Mouse (Mus musculus): ENCODE results near the gene Trim46.
"Not testable (repeated sequence)": the region's sequence is repeated elsewhere in the genome, so short reads cannot be mapped to it uniquely, and the experiment has no call there.

The Trim46 gene

GRCm38 (mm10) chr3:89231772-89232275 lies 14.3 kb downstream of the Trim46 start:
- DNase-seq, result no peak

DNA sequence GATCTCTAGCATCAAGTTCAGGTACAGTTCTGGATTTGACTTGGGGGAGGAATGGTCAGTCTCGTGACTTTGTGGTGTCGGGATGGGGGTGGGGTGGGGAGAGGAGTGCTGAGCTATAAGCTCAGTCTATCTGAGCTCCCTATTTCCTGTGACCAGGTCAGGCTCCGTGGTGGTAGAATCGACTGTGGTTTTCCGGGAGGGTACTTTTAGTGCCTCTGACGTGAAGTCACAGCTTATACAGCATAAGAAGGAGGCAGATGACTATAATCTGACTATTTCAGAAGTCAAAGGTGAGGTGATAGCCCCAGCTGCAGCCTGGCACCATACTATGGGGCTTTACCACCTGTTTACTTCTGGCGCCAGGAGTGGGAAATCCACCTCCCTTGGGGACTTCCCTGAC lies 14.8 kb downstream of the Trim46 start:
- DNase-seq, result no peak

GRCm38 (mm10) chr3:89230561-89230960 lies 15.5 kb downstream of the Trim46 start:
- DNase-seq, result no peak

GRCm38 (mm10) chr3:89229276-89229675 lies 16.8 kb downstream of the Trim46 start:
- DNase-seq, result no peak

- DNase-seq, result no peak
Observed at GRCm38 (mm10) chr3:89228836-89229235, 17.3 kb downstream of the Trim46 start, which contains the start of gene Muc1. Gene Muc1 (plus strand): TSS chr3:89229057.

DNA sequence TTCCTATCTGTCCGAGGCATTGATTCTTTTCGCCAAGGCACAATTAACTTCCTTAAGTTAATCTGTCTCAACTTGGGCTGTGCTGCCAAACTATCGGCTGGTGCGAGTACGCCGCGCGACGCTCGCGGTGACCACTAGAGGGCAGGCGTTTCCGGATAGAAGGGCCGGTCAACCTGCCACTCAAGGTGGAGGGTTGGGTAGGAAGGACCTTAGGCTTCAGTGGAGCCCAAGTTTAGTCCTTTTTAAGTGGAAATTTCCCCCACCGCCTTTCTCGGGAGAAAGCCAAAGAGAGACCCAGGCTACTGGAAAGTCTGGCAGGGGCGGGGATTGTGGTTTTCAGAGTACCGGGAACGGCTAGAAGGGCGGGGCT lies 17.9 kb downstream of the Trim46 start:
- peak; percentile 70 for DNase-seq

GRCm38 (mm10) chr3:89227307-89228179 lies 18.6 kb downstream of the Trim46 start:
- DNase-seq, result peak; percentile 94

DNA sequence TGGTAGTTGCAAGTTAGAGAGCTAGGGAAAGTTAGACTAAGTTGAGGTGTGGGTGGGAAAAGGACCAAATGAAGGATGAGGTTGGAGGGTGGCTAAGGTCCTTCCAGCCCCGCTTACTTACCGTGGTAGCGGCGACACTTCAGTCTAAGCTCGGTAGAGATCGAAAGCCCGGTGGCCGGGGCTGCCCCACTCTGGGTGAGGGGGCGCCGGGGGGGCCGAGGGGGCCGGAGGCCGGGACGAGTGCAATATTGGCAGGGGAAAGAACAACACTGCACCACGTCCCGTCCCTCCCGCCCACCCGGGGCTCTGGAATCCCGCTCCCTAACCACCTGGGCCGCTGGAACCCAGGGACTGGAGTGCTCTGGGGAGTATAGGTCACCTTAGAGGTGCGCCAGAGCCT lies 19.2 kb downstream of the Trim46 start, which contains the start of gene Mtx1:
Mtx1 (minus strand) TSS at position 189 of the 400 bp plus-strand sequence.
- DNase-seq, result no peak

- DNase-seq, result no peak
Observed at GRCm38 (mm10) chr3:89226361-89226760, 19.7 kb downstream of the Trim46 start.

- peak; percentile 62 for DNase-seq
Observed at GRCm38 (mm10) chr3:89225918-89226317, 20.2 kb downstream of the Trim46 start.

GRCm38 (mm10) chr3:89225321-89225815 lies 20.7 kb downstream of the Trim46 start:
- no peak for DNase-seq

DNA sequence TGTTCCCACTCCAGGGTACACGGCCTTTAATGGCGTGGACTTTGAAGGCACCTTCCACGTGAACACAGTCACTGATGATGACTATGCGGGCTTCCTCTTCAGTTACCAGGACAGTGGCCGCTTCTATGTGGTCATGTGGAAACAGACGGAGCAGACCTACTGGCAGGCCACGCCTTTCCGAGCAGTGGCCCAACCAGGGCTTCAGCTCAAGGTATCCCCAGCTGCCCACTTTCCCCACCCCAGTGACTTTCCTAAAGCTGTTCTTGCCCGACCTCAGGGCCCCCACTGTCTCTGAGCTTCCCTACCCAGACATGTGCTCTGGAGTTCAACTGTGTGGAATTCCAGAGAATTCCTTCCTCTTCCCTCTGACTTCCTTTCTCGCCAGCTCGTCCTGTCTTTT lies 21.3 kb downstream of the Trim46 start:
- DNase-seq, result no peak

- DNase-seq, result no peak
Observed at GRCm38 (mm10) chr3:89221167-89221566, 24.9 kb downstream of the Trim46 start.

GRCm38 (mm10) chr3:89219546-89219945 lies 26.6 kb downstream of the Trim46 start:
- DNase-seq, result no peak

GRCm38 (mm10) chr3:89218271-89218670 lies 27.8 kb downstream of the Trim46 start:
- DNase-seq, result no peak

- DNase-seq, result not testable (repeated sequence)
Observed at GRCm38 (mm10) chr3:89216407-89216806, 29.7 kb downstream of the Trim46 start.

GRCm38 (mm10) chr3:89215853-89216252 lies 30.3 kb downstream of the Trim46 start:
- peak; percentile 87 for DNase-seq

- DNase-seq, result no peak
Observed at GRCm38 (mm10) chr3:89214681-89215411, 31.3 kb downstream of the Trim46 start, which contains the start of gene Thbs3. Gene Thbs3 (plus strand): TSS chr3:89215180.

DNA sequence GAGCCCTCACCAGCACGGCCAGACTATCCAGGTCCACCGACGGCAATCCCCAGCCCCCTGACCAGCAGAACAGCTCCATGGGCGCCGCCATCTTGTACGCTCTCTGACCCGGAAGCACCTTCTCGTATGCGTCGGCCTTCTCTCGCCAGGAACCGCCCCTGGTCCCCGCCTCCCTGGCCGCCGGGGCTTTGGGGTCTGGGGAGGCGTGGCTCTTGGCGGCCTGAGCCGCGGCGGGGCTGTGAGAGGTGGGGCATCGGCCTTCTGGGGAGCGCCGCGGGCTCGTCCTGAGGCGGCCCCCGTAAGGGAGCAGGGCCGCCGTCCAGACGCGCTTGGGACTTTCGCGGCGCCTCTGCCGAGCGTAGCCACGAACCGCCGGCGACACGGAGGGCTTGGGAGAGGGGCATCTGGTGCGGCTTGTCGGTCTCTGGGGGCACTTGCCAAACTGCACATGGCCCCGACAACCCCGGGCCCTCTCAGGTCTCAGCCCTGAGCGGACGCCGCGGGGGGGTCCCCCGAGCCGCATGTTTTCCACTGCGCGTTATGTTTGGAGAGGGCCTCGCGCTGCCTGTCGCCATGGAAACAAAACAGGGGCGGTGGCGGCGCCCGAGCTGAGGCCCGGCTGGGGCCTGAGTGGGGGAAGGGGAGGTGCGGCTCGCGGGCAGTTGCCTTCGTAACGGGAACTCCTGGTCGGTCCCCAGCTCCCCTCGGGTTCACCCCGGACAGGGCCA lies 32.1 kb downstream of the Trim46 start:
- peak; percentile 91 for DNase-seq

- no peak for DNase-seq
Observed at GRCm38 (mm10) chr3:89210731-89211130, 35.4 kb downstream of the Trim46 start.

GRCm38 (mm10) chr3:89210162-89210561 lies 35.9 kb downstream of the Trim46 start:
- DNase-seq, result no peak

DNA sequence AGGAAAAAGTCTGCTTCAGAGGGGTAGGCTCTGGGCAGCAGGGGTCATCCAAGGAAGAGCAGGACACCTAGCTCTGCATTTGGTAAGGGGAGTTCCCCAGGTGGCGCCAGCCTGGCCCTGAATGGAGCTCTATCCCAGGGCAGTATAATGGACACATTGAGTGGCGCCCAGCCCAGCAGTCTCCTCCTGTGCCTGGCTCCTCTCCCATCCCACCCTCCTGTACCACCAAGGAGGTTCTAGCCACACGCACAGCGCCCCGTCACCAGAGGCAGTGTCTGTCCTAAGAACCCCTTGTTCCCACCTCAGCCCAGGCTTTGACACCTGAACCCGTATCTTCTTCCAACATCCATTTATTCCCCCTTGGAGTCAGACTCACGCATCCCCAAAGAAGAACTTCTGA lies 36.4 kb downstream of the Trim46 start:
- no peak for DNase-seq

- no peak for DNase-seq
Observed at GRCm38 (mm10) chr3:89208736-89209135, 37.4 kb downstream of the Trim46 start.
